Mouse (Mus musculus) kidney, embryonic 15.5 days (tissue): Measurements from ENCODE around the gene Tmem253. TPM values are rescaled to one million over a fixed set of nuclear protein-coding genes. Genes with fewer than 3 reads are reported as not detected.
"Not testable (repeated sequence)": the region's sequence is repeated elsewhere in the genome, so short reads cannot be mapped to it uniquely, and the experiment has no call there.

ENCODE experiments used
- ATAC-seq: fragments of 200-750 bp; cut with Nextera tagmentation; replicated peaks from 2 replicates; pipeline ENCODE4 v1.8.0; 2017; ENCODE audit warnings: moderate TSS enrichment; ENCODE audit not compliant: low FRiP score
- H3K27ac ChIP-seq: fragments of 300-500 bp; sonication (generic); 2 replicates; pipeline ENCODE4 v1.5.1; 2015; ENCODE audit warnings: mild to moderate bottlenecking, inconsistent platforms
- H3K27me3 ChIP-seq: fragments of 300-500 bp; sonication (generic); 2 replicates; pipeline ENCODE4 v1.6.1; 2015; ENCODE audit warnings: inconsistent platforms
- H3K36me3 ChIP-seq: fragments of 300-500 bp; sonication (generic); 2 replicates; pipeline ENCODE4 v1.6.1; 2015; ENCODE audit warnings: inconsistent platforms
- H3K4me1 ChIP-seq: fragments of 300-500 bp; sonication (generic); 2 replicates; pipeline ENCODE4 v1.6.1; 2015; ENCODE audit warnings: inconsistent platforms
- H3K4me2 ChIP-seq: fragments of 300-500 bp; sonication (generic); 2 replicates; pipeline ENCODE4 v1.6.1; 2015; ENCODE audit warnings: moderate library complexity, mild to moderate bottlenecking, inconsistent platforms
- H3K4me3 ChIP-seq: fragments of 300-500 bp; sonication (generic); replicated peaks from 2 replicates; pipeline ENCODE4 v1.5.1; 2015; ENCODE audit warnings: mild to moderate bottlenecking, inconsistent platforms
- H3K9ac ChIP-seq: fragments of 300-500 bp; sonication (generic); 2 replicates; pipeline ENCODE4 v1.6.1; 2015; ENCODE audit warnings: mild to moderate bottlenecking, inconsistent platforms
- H3K9me3 ChIP-seq: fragments of 300-500 bp; sonication (generic); replicated peaks from 2 replicates; pipeline ENCODE4 v1.6.1; 2016; ENCODE audit warnings: inconsistent platforms
- WGBS: fragments of 180-500 bp; shearing (Covaris S2); methylation state at CpG from one replicate; pipeline ENCODE4 v1.1.7; 2015; ENCODE audit warnings: mixed read lengths; 5-methylcytosine and 5-hydroxymethylcytosine counted together
- polyA plus RNA-seq: library from polyadenylated mRNA; unstranded; fragments of >200 nt; fragmentation: Nextera tagmentation; extraction: Ambion mirVana; gene quantifications from 2 replicates; pipeline ENCODE4 v1.2.1, GENCODE M21; 2015

The Tmem253 gene
- polyA plus RNA-seq, 1 experiment from 2014 or later, result 0.93 TPM

- H3K4me2 ChIP-seq, result no peak overlapping the region
- H3K9me3 ChIP-seq, result no peaks in the 10 kb centered on the region
- no peak for ATAC-seq
- 90% methylated on average over 4 of the region's 4 CpGs for WGBS
- H3K27me3 ChIP-seq, result no peaks in the 10 kb centered on the region
- no peak overlapping the region for H3K27ac ChIP-seq
- H3K4me3 ChIP-seq, result no peak overlapping the region
- H3K36me3 ChIP-seq, result no peaks in the 10 kb centered on the region
- H3K4me1 ChIP-seq, result peaks cover 22% of the 10 kb centered on the region
- no peak overlapping the region for H3K9ac ChIP-seq
Measured at GRCm38 (mm10) chr14:52026342-52026741, 10.9 kb downstream of the Tmem253 start.

- Histone ChIP-seq H3K4me2 (no peak overlapping the region), H3K9me3 (no peaks in the 10 kb centered on the region), H3K27ac (no peak overlapping the region), H3K27me3 (no peaks in the 10 kb centered on the region), H3K36me3 (no peaks in the 10 kb centered on the region), H3K4me1 (no peaks in the 10 kb centered on the region), H3K4me3 (no peak overlapping the region), H3K9ac (no peak overlapping the region)
- WGBS, result 87% methylated on average over 6 of the region's 6 CpGs
- ATAC-seq, result no peak
Measured at GRCm38 (mm10) chr14:52035926-52036325, 20.5 kb downstream of the Tmem253 start.

DNA sequence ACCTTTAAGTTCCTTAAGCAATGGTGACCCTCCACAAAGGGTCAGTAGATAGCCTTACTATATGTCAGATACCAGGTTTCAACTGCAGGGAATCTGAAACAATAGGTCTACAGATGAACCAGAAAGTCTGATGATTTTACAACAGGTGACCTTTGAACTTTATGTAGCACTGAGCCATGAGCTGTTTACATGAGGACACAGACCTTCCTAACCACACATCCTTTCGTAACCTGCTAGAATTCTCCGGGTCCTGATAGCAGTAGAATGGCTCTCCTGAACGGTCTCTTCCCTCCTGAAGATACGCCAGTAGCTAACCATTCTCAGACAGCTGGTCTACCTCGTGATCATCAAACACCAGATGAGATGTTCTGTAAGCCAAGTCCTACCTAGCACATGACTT lies 23.9 kb downstream of the Tmem253 start:
- 89% methylated on average over 5 of the region's 5 CpGs for WGBS
- H3K4me3 ChIP-seq, result no peak overlapping the region

DNA sequence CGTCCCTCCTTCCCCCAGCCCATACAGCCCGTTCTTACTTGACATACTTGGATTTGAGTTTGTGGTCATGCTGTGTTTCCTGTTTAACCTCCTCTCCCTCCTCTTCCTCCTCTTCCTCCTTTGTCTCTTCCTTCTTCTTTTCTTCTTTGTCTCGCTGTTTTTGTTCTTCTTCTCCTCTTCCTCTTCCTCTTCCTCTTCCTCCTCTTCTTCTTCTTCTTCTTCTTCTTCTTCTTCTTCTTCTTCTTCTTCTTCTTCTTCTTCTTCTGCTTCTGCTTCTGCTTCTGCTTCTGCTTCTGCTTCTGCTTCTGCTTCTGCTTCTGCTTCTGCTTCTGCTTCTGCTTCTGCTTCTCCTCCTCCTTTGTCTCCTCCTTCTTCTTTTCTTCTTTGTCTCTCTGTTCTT lies 26.9 kb downstream of the Tmem253 start, which contains the start of gene Olfr221:
Gene Olfr221 (minus strand): TSS at position 101 of the 400 bp plus-strand sequence.
- not testable (repeated sequence) for H3K4me1 ChIP-seq, H3K36me3 ChIP-seq, ATAC-seq, H3K27ac ChIP-seq, H3K9me3 ChIP-seq, H3K27me3 ChIP-seq, H3K4me2 ChIP-seq, H3K4me3 ChIP-seq, H3K9ac ChIP-seq
- WGBS, result 55% methylated on average over 3 of the region's 3 CpGs

More for the DNA sequence above, 23.9 kb downstream of the Tmem253 start:
- H3K4me1 ChIP-seq, result no peaks in the 10 kb centered on the region
- no peaks in the 10 kb centered on the region for H3K9me3 ChIP-seq
- H3K27ac ChIP-seq, result no peak overlapping the region
- H3K9ac ChIP-seq, result no peak overlapping the region
- no peaks in the 10 kb centered on the region for H3K27me3 ChIP-seq
- H3K36me3 ChIP-seq, result no peaks in the 10 kb centered on the region
- no peak for ATAC-seq
- no peak overlapping the region for H3K4me2 ChIP-seq

GRCm38 (mm10) chr14:52043446-52043845 lies 28.0 kb downstream of the Tmem253 start:
- no peak overlapping the region for H3K4me3 ChIP-seq
- 79% methylated on average over 6 of the region's 6 CpGs for WGBS
- H3K27ac ChIP-seq, result no peak overlapping the region
- H3K4me2 ChIP-seq, result no peak overlapping the region
- 0 out of 2 replicates have a peak, but pooled peaks cover 2% of the 10 kb centered on the region for H3K4me1 ChIP-seq
- no peak for ATAC-seq
- H3K9ac ChIP-seq, result no peak overlapping the region
- no peaks in the 10 kb centered on the region for H3K27me3 ChIP-seq
- no peaks in the 10 kb centered on the region for H3K9me3 ChIP-seq
- no peaks in the 10 kb centered on the region for H3K36me3 ChIP-seq

GRCm38 (mm10) chr14:52044901-52045678 lies 29.6 kb downstream of the Tmem253 start:
- no peaks in the 10 kb centered on the region for H3K27me3 ChIP-seq
- no peaks in the 10 kb centered on the region for H3K36me3 ChIP-seq
- H3K4me3 ChIP-seq, result no peak overlapping the region
- no peak overlapping the region for H3K9ac ChIP-seq
- no peak overlapping the region for H3K27ac ChIP-seq
- 9% methylated on average over 8 of the region's 8 CpGs for WGBS
- no peak overlapping the region for H3K4me2 ChIP-seq
- 0 out of 2 replicates have a peak, but pooled peaks cover 2% of the 10 kb centered on the region for H3K4me1 ChIP-seq
- no peaks in the 10 kb centered on the region for H3K9me3 ChIP-seq
- peak; percentile 73; the same call in 1 of the 2 replicates for ATAC-seq

- H3K27ac ChIP-seq, result no peak overlapping the region
- H3K4me1 ChIP-seq, result 0 out of 2 replicates have a peak, but pooled peaks cover 2% of the 10 kb centered on the region
- H3K9ac ChIP-seq, result no peak overlapping the region
- no peaks in the 10 kb centered on the region for H3K9me3 ChIP-seq
- no peak overlapping the region for H3K4me2 ChIP-seq
- no peak for ATAC-seq
- WGBS, result 83% methylated on average over 9 of the region's 9 CpGs
- H3K27me3 ChIP-seq, result no peaks in the 10 kb centered on the region
- no peak overlapping the region for H3K4me3 ChIP-seq
- no peaks in the 10 kb centered on the region for H3K36me3 ChIP-seq
Measured at GRCm38 (mm10) chr14:52045966-52046565, 30.6 kb downstream of the Tmem253 start.

DNA sequence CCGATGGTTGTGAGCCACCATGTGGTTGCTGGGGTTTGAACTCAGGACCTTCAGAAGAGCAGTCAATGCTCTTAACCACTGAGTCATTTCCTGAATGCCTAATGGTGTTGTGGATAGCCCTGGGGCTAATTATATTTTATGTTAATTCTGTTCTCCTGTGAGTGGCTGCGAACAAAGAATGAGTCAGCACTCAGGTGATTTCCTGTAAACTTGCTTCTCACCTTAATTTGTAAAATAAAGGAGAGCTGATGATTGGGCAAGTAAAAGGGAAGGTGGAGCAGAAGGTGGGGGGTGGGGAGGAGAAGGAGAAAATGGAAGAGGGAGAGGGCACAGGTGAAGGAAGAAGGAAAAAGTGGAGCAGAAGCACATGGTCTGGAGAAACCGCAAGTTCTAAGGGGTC lies 37.3 kb downstream of the Tmem253 start:
- H3K36me3 ChIP-seq, H3K4me1 ChIP-seq, H3K9ac ChIP-seq, H3K9me3 ChIP-seq, H3K4me3 ChIP-seq, H3K27me3 ChIP-seq, ATAC-seq, H3K27ac ChIP-seq, H3K4me2 ChIP-seq: not testable (repeated sequence)
- 84% methylated on average over 3 of the region's 3 CpGs for WGBS

GRCm38 (mm10) chr14:52059982-52060381 lies 44.5 kb downstream of the Tmem253 start:
- Histone ChIP-seq H3K4me2 (no peak overlapping the region), H3K36me3 (no peaks in the 10 kb centered on the region), H3K27ac (no peak overlapping the region), H3K27me3 (no peaks in the 10 kb centered on the region), H3K4me3 (no peak overlapping the region), H3K9me3 (no peaks in the 10 kb centered on the region), H3K4me1 (no peaks in the 10 kb centered on the region), H3K9ac (no peak overlapping the region)
- WGBS, result 54% methylated on average over 4 of the region's 4 CpGs
- no peak for ATAC-seq

DNA sequence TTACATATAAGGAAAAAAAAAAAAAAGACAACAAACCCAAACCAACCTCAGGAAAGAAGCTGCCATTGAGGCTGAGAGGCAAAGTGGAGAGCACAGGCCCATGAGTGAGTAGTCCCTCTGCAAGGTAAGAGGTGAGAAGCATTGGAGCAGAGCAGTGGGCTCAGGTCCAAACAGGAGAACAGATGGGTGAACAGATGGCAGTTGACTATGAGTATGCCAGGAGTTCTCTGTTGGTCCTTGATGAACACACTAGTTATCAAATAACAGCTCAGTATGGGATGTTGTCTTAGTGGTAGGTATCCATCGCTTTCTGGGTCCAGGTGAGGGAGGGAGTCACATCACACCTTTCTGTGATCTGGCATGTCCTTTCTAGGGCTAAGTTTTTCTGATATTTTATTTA lies 45.3 kb downstream of the Tmem253 start:
- Histone ChIP-seq H3K27ac (no peak overlapping the region), H3K4me2 (no peak overlapping the region), H3K4me3 (no peak overlapping the region), H3K27me3 (no peaks in the 10 kb centered on the region), H3K9ac (no peak overlapping the region), H3K36me3 (no peaks in the 10 kb centered on the region), H3K4me1 (no peaks in the 10 kb centered on the region), H3K9me3 (no peaks in the 10 kb centered on the region)
- 83% methylated on average over 1 of the region's 1 CpGs for WGBS
- ATAC-seq, result no peak

- no peak overlapping the region for H3K9ac ChIP-seq
- ATAC-seq, result no peak
- no peaks in the 10 kb centered on the region for H3K9me3 ChIP-seq
- no peaks in the 10 kb centered on the region for H3K27me3 ChIP-seq
- no peak overlapping the region for H3K4me2 ChIP-seq
- no peaks in the 10 kb centered on the region for H3K36me3 ChIP-seq
- H3K4me3 ChIP-seq, result no peak overlapping the region
- H3K4me1 ChIP-seq, result no peaks in the 10 kb centered on the region
- no peak overlapping the region for H3K27ac ChIP-seq
- 82% methylated on average over 8 of the region's 8 CpGs for WGBS
Measured at GRCm38 (mm10) chr14:52061798-52062197, 46.3 kb downstream of the Tmem253 start.

- 50% methylated on average over 4 of the region's 4 CpGs for WGBS
- ATAC-seq, result no peak
- no peak overlapping the region for H3K4me2 ChIP-seq
- H3K36me3 ChIP-seq, result peaks cover 6% of the 10 kb centered on the region
- H3K4me3 ChIP-seq, result no peak overlapping the region
- no peaks in the 10 kb centered on the region for H3K4me1 ChIP-seq
- no peaks in the 10 kb centered on the region for H3K27me3 ChIP-seq
- H3K9me3 ChIP-seq, result no peaks in the 10 kb centered on the region
- no peak overlapping the region for H3K27ac ChIP-seq
- no peak overlapping the region for H3K9ac ChIP-seq
Measured at GRCm38 (mm10) chr14:52066135-52066534, 50.7 kb downstream of the Tmem253 start.
